Mouse (Mus musculus) lung, adult 2 months (tissue): ENCODE measurements around the gene Eif3k.

Source experiments
- CTCF ChIP-seq: fragments of 200-500 bp; IDR thresholded peaks from 2 replicates; pipeline ENCODE4 v1.5.1; 2011; ENCODE audit warnings: mild to moderate bottlenecking, low read length, control low read depth; ENCODE audit not compliant: insufficient read depth
- POLR2A ChIP-seq: fragments of 200-500 bp; IDR thresholded peaks from 2 replicates; pipeline ENCODE4 v1.6.1; 2011; ENCODE audit warnings: low read depth, mild to moderate bottlenecking, control low read depth, low read length, borderline replicate concordance; ENCODE audit errors: extremely low read depth

DNA sequence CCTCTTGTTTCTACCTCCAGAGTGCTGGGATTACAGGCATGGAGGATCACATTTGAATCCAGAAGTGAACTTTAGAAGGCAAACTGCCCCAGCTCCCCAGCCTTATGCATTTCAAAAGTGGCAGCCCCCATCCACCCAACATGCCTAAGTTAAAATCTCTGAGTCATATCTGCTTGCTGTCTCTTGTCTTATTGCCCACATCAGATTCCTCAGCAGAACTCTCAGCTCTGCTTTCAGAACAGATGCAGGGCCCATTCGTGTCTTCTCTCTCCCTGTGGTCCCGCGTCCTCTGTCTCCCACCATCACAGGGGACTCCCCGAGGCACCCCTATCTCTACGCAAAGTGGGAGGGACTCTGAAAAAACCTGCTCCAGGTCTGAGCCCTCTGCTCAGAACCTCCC lies 44.5 kb upstream of the Eif3k start:
- TF ChIP-seq CTCF: no peak
- no peak for TF ChIP-seq POLR2A
